Mouse (Mus musculus): Measurements from ENCODE around the gene Gm4869.

Gm4869 gene

GRCm38 (mm10) chr5:140526754-140527153 lies 81.3 kb downstream of the Gm4869 start:
- no peak for DNase-seq (ENCODE audit: low spot score)

- no peak for DNase-seq (ENCODE audit: low spot score)
Measured at GRCm38 (mm10) chr5:140538111-140538683, 92.8 kb downstream of the Gm4869 start.

GRCm38 (mm10) chr5:140540106-140540505 lies 94.7 kb downstream of the Gm4869 start:
- peak; percentile 57 for DNase-seq (ENCODE audit: low spot score)

- DNase-seq (ENCODE audit: low spot score) = no peak
Measured at GRCm38 (mm10) chr5:140542811-140543575, 97.5 kb downstream of the Gm4869 start.

All from urinary bladder, postnatal 10 days (tissue).